Mouse (Mus musculus): ENCODE results near the gene Hoxd3.

The Hoxd3 gene

GRCm38 (mm10) chr2:74741252-74741978 is 29.7 kb downstream of the Hoxd3 start:
- DNase-seq (ENCODE audit: low read depth, low spot score) = no peak

DNA sequence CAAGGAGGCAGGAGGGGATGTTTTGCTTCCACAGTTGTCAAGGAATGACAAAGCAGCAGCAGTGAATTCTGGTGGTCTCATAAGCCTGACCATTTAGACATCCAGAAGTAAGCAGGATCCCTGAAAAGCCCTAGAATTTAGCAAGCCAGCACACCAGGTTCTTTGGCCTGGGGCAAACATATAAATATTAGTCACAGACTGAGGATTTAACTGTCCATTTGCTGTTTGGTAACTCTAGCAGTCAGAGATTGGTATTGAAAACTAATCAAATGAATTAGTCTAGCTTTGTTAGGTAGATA is 30.2 kb downstream of the Hoxd3 start:
- DNase-seq (ENCODE audit: low read depth, low spot score) = no peak

- no peak for DNase-seq (ENCODE audit: low read depth, low spot score)
These were observed 34.0 kb downstream of the Hoxd3 start for GRCm38 (mm10) chr2:74745540-74746297.

- no peak for DNase-seq (ENCODE audit: low read depth, low spot score)
These were observed 34.7 kb downstream of the Hoxd3 start for GRCm38 (mm10) chr2:74746298-74746921.

GRCm38 (mm10) chr2:74747006-74747405 is 35.3 kb downstream of the Hoxd3 start:
- DNase-seq (ENCODE audit: low read depth, low spot score) = no peak

DNA sequence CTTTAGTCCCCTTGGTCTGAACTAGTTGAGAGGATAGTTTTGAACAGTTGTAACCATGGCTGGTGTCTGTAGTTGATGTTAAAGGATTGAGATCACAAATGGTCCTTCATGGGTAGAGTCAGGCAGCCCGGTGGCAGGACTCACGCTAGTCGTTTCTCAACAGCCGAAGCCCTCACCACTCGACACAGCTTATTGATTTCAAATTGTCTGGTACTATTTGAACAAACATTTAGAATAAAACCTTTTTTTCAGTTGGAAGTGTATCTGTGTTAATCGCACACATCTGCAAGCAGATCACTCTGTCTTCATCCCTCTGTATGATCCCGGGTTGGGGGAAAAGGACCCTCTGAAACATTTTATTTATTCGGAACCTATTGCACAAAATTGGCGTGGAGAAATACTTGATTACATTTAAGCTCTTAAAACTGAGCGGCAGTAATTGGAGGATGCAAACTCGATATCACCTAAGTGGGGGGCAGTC is 36.0 kb downstream of the Hoxd3 start:
- no peak for DNase-seq (ENCODE audit: low read depth, low spot score)

- DNase-seq (ENCODE audit: low read depth, low spot score) = no peak
These were observed 36.8 kb downstream of the Hoxd3 start for GRCm38 (mm10) chr2:74748436-74748995.

GRCm38 (mm10) chr2:74749337-74750121 is 37.8 kb downstream of the Hoxd3 start:
- no peak for DNase-seq (ENCODE audit: low read depth, low spot score)

DNA sequence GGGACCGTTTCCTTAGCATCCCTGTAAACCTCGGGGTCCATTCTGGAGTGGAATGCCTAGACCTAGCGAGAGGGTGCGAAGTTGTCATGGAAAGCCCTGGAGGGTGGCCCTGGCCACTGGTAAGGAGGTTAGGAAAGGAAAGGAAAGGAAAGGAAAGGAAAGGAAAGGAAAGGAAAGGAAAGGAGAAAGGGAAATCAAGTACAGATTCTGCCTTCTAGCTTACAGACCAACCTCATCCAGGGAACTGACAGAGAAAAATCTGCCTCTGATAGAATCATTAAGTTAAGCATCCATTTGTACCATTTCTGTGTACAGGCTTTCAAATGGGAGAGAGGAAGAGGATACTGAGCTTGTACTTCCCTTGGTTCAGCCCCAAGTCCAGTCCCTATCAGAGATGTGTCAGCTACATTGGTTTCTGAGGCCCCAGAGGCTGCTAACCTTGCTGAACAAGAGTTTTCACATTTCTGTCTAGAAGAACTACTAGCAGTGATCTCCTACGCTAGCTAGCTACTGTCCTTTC is 39.1 kb downstream of the Hoxd3 start:
- DNase-seq (ENCODE audit: low read depth, low spot score) = no peak

DNA sequence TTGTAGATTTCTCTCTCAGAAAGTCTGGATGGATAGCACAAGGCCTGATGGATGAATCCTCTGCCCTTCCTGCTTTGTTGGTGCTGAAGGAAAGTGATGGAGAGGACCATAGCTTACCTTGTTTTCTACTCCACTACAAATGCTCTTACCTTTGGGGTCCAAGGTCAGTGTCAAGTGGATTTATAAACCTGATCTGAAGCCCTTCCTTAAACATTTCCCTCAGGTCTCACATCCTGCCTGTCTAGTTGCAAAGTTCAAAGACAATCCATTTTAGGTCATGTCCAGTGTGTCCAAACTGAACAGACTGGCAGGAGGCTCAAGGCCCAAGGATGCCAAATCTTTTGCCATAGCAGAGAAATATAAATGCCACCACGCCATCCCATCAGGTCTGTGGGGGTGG is 40.1 kb downstream of the Hoxd3 start:
- DNase-seq (ENCODE audit: low read depth, low spot score) = no peak

DNA sequence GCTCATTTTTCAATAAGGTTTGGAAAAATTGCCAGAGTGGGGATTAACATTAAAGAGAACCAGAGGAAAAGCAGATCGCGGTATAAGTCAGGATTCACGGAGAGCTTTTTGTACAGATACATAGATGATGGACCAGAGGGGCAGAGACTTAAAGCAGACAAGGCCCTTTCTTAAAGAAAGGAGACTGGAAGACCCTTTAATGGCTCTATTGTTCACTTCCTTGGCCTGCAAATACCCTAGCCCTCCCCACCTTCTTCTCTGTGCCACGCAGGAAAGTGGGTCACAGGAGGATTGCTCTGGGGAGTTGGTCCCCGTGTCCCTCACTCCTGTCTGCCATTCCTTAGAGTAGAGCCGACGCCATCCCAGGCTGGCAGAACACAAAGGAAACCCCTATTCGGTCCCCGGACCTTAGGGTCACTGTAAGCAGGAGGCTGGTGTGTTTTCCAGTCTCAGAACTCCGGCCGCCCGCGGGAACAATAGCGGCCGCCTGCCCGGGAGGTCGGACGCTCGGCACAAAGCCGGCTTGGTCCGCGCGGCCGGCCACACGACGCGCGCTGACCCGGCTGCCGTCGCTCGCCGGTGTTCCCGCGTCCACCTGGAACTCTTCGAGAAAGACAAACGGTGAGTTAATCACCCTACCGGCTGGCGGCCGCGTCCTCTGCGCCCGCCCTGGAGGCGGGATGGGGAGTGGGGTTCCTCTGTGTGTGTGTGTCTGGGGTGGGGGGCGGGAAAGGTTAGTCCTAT is 40.9 kb downstream of the Hoxd3 start:
- DNase-seq (ENCODE audit: low read depth, low spot score) = no peak

DNA sequence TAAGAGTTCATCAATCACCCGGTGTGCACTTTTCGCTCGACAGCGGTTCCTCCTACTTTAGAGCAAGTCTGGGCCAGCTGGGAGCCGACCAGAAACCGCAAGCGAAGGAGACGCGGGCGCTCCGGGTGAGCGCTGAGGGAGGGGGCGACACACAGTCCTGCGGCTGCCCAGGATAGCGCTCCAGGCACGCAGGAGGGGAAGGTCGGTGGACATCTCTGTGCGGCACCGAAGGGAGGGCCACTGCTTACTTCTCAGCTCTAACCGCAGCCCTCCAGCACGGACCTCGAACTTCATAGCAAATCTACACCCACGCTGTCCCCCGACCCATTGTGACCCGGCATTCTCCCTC is 41.4 kb downstream of the Hoxd3 start:
- no peak for DNase-seq (ENCODE audit: low read depth, low spot score)

- DNase-seq (ENCODE audit: low read depth, low spot score) = no peak
These were observed 42.0 kb downstream of the Hoxd3 start for GRCm38 (mm10) chr2:74753711-74754110.

DNA sequence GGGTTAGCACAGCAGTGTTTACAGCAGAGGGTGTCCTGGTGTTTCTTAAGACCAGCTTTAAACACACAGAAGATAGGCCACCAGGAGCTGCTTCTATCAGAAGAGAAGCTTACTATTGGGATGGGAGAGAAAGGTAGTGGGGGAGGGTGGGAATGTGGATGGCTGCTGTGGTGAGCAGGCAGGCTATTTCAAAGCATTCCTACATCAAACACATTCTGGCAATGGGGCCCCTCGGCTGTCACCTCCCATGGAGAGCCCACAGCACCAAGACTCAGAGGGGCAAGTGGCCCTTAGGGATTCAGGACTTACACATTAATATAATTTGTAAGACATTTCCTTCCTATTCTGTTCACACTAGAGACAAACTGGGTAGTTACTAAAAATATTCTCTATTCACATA is 48.4 kb downstream of the Hoxd3 start:
- no peak for DNase-seq (ENCODE audit: low read depth, low spot score)

GRCm38 (mm10) chr2:74761941-74762340 is 50.2 kb downstream of the Hoxd3 start:
- DNase-seq (ENCODE audit: low read depth, low spot score) = no peak

GRCm38 (mm10) chr2:74762522-74763244 is 51.0 kb downstream of the Hoxd3 start, which contains the start of gene Hoxd1:
TSS of gene Hoxd1 (plus strand) at chr2:74762980.
- DNase-seq (ENCODE audit: low read depth, low spot score) = no peak

- no peak for DNase-seq (ENCODE audit: low read depth, low spot score)
These were observed 51.6 kb downstream of the Hoxd3 start for GRCm38 (mm10) chr2:74763245-74763735.

GRCm38 (mm10) chr2:74763976-74764375 is 52.2 kb downstream of the Hoxd3 start:
- no peak for DNase-seq (ENCODE audit: low read depth, low spot score)

GRCm38 (mm10) chr2:74774359-74774758 is 62.6 kb downstream of the Hoxd3 start:
- no peak for DNase-seq (ENCODE audit: low read depth, low spot score)
